ENCODE assay signal across 8 mouse cellular contexts in genomic region chrX:99216633-99217459, GRCm38 (mm10).
DNase-seq lines count a peak whose midpoint lies in the region; ATAC-seq and TF ChIP-seq lines count a peak whose summit lies in the region.

No protein-coding gene starts in this region.

- H3K27me3 ChIP-seq in forebrain, postnatal 0 days (ENCODE audit: insufficient read depth, low read length) = no peaks in the 10 kb centered on the region
- peaks cover 88% of the 10 kb centered on the region for H3K27me3 ChIP-seq in hindbrain, embryonic 12.5 days
- H3K27me3 ChIP-seq in limb, embryonic 12.5 days = peaks cover 87% of the 10 kb centered on the region
- peaks cover 94% of the 10 kb centered on the region for H3K27me3 ChIP-seq in midbrain, embryonic 12.5 days
- peaks cover 4% of the 10 kb centered on the region; the same call in 1 of the 2 replicates for H3K27me3 ChIP-seq in stomach, embryonic 16.5 days (ENCODE audit: control insufficient read depth, insufficient read depth, low read length)

- H3K4me1 ChIP-seq in forebrain, postnatal 0 days (ENCODE audit: insufficient read depth) = no peaks in the 10 kb centered on the region
- peaks cover 46% of the 10 kb centered on the region for H3K4me1 ChIP-seq in hindbrain, embryonic 12.5 days
- H3K4me1 ChIP-seq in limb, embryonic 12.5 days (replicated peaks) = peaks cover 54% of the 10 kb centered on the region
- H3K4me1 ChIP-seq in midbrain, embryonic 12.5 days = peaks cover 59% of the 10 kb centered on the region
- H3K4me1 ChIP-seq in stomach, embryonic 16.5 days (ENCODE audit: control insufficient read depth, insufficient read depth, low read length) = peaks cover 6% of the 10 kb centered on the region

- peak overlapping the region; percentile 59 for H3K9ac ChIP-seq in forebrain, postnatal 0 days
- peak overlapping the region; percentile 51 for H3K9ac ChIP-seq in hindbrain, embryonic 12.5 days
- H3K9ac ChIP-seq in limb, embryonic 12.5 days (replicated peaks) = peak overlapping the region; percentile 54
- H3K9ac ChIP-seq in midbrain, embryonic 12.5 days (replicated peaks) = peak overlapping the region; percentile 48
- peak overlapping the region; percentile 74 for H3K9ac ChIP-seq in stomach, embryonic 16.5 days (ENCODE audit: low read length)

- no peaks in the 10 kb centered on the region for H3K9me3 ChIP-seq in forebrain, postnatal 0 days (ENCODE audit: low read length)
- no peaks in the 10 kb centered on the region for H3K9me3 ChIP-seq in hindbrain, embryonic 12.5 days (replicated peaks)
- H3K9me3 ChIP-seq in limb, embryonic 12.5 days = no peaks in the 10 kb centered on the region
- H3K9me3 ChIP-seq in midbrain, embryonic 12.5 days = no peaks in the 10 kb centered on the region
- no peaks in the 10 kb centered on the region for H3K9me3 ChIP-seq in stomach, embryonic 16.5 days (replicated peaks; ENCODE audit: control insufficient read depth, low read length)

- DNase-seq in ZHBTc4 (ENCODE audit: low read depth, low spot score) = peak; percentile 21
- peak; percentile 25 for DNase-seq in cerebellum, adult 8-10 months
- DNase-seq in forebrain, postnatal 0 days = peak; percentile 29

- no peak overlapping the region; the same call in 1 of the 2 replicates for H3K27ac ChIP-seq in forebrain, postnatal 0 days (ENCODE audit: low read depth, low read length)
- H3K27ac ChIP-seq in hindbrain, embryonic 12.5 days = peak overlapping the region; percentile 62; the same call in 1 of the 2 replicates
- peak overlapping the region; percentile 84 for H3K27ac ChIP-seq in limb, embryonic 12.5 days
- H3K27ac ChIP-seq in midbrain, embryonic 12.5 days (replicated peaks) = peak overlapping the region; percentile 68
- H3K27ac ChIP-seq in stomach, embryonic 16.5 days (ENCODE audit: low read length) = peak overlapping the region; percentile 27

- H3K4me2 ChIP-seq in forebrain, postnatal 0 days (ENCODE audit: low read depth) = peak overlapping the region; percentile 59
- H3K4me2 ChIP-seq in hindbrain, embryonic 12.5 days (replicated peaks) = peak overlapping the region; percentile 61
- H3K4me2 ChIP-seq in limb, embryonic 12.5 days = peak overlapping the region; percentile 54
- H3K4me2 ChIP-seq in midbrain, embryonic 12.5 days (replicated peaks) = peak overlapping the region; percentile 59
- H3K4me2 ChIP-seq in stomach, embryonic 16.5 days (ENCODE audit: low read depth, low read length) = peak overlapping the region; percentile 68

- 21% methylated on average over 47 of the region's 60 CpGs for WGBS in forebrain, postnatal 0 days
- WGBS in hindbrain, embryonic 12.5 days = 7% methylated on average over 30 of the region's 60 CpGs
- 11% methylated on average over 54 of the region's 60 CpGs for WGBS in limb, embryonic 12.5 days
- WGBS in midbrain, embryonic 12.5 days = 26% methylated on average over 59 of the region's 60 CpGs
- WGBS in stomach, embryonic 16.5 days = 13% methylated on average over 53 of the region's 60 CpGs

- no peak for TF ChIP-seq CTCF in forebrain, postnatal 0 days (IDR thresholded peaks at IDR 0.05; ENCODE audit: low read depth)

- H3K4me3 ChIP-seq in forebrain, postnatal 0 days (ENCODE audit: low read depth, low read length) = peak overlapping the region; percentile 35
- peak overlapping the region; percentile 34 for H3K4me3 ChIP-seq in hindbrain, embryonic 12.5 days
- H3K4me3 ChIP-seq in limb, embryonic 12.5 days (replicated peaks) = peak overlapping the region; percentile 34
- peak overlapping the region; percentile 34 for H3K4me3 ChIP-seq in midbrain, embryonic 12.5 days
- H3K4me3 ChIP-seq in stomach, embryonic 16.5 days (replicated peaks; ENCODE audit: low read length) = peak overlapping the region; percentile 42

- ATAC-seq in forebrain, postnatal 0 days = peak; percentile 78
- ATAC-seq in hindbrain, embryonic 12.5 days (ENCODE audit: low FRiP score) = peak; percentile 65
- peak; percentile 39; the same call in 1 of the 2 replicates for ATAC-seq in limb, embryonic 12.5 days (ENCODE audit: insufficient number of reproducible peaks, insufficient read depth, low FRiP score, low TSS enrichment, low read depth)
- peak; percentile 75 for ATAC-seq in midbrain, embryonic 12.5 days (ENCODE audit: low FRiP score, low read depth)
- ATAC-seq in stomach, embryonic 16.5 days (ENCODE audit: insufficient read depth, low FRiP score) = peak; percentile 68
- ATAC-seq in monocyte, adult 5-6 weeks (replicated peaks; ENCODE audit: insufficient number of reproducible peaks, low FRiP score, low TSS enrichment, poor library complexity, severe bottlenecking) = no peak

- H3K36me3 ChIP-seq in forebrain, postnatal 0 days (ENCODE audit: insufficient read depth) = no peaks in the 10 kb centered on the region
- no peaks in the 10 kb centered on the region for H3K36me3 ChIP-seq in hindbrain, embryonic 12.5 days
- H3K36me3 ChIP-seq in limb, embryonic 12.5 days = no peaks in the 10 kb centered on the region
- no peaks in the 10 kb centered on the region for H3K36me3 ChIP-seq in midbrain, embryonic 12.5 days
- no peaks in the 10 kb centered on the region for H3K36me3 ChIP-seq in stomach, embryonic 16.5 days (ENCODE audit: control insufficient read depth, insufficient read depth, low read length)
